Mouse (Mus musculus): ENCODE results near the gene Evi5. TPM values are rescaled to one million over a fixed set of nuclear protein-coding genes. Genes with fewer than 3 reads are reported as not detected.

The Evi5 gene
- polyA plus RNA-seq, 1 experiment, result 15.1 TPM

GRCm38 (mm10) chr5:107868905-107869424, 5.9 kb downstream of the Evi5 start:
- H3K4me1 ChIP-seq (ENCODE audit: control insufficient read depth, insufficient read depth, low read length), result peaks cover 2% of the 10 kb centered on the region
- no peaks in the 10 kb centered on the region for H3K27me3 ChIP-seq (ENCODE audit: control insufficient read depth, insufficient read depth, low read length)
- H3K36me3 ChIP-seq (ENCODE audit: control insufficient read depth, insufficient read depth, low read length), result no peaks in the 10 kb centered on the region
- TF ChIP-seq POLR2A (IDR thresholded peaks at IDR 0.05; ENCODE audit: control insufficient read depth, low read depth, low read length), result peak; percentile 62
- TF ChIP-seq CTCF (IDR thresholded peaks at IDR 0.05; ENCODE audit: control insufficient read depth, insufficient read depth, insufficient replicate concordance, low read depth, low read length), result 0 out of 2 replicates have a peak, but pooled peaks have one; percentile 12
- peak overlapping the region; percentile 61 for H3K27ac ChIP-seq (ENCODE audit: control insufficient read depth, insufficient read depth, low read depth, low read length)
- H3K4me3 ChIP-seq (ENCODE audit: control insufficient read depth, low read depth, low read length), result peak overlapping the region; percentile 97

GRCm38 (mm10) chr5:107867970-107868904, 6.7 kb downstream of the Evi5 start:
- TF ChIP-seq POLR2A (IDR thresholded peaks at IDR 0.05; ENCODE audit: control insufficient read depth, low read depth, low read length) (peak; percentile 27; the same call in 1 of the 2 replicates), CTCF (IDR thresholded peaks at IDR 0.05; ENCODE audit: control insufficient read depth, insufficient read depth, insufficient replicate concordance, low read depth, low read length) (no peak)

GRCm38 (mm10) chr5:107866127-107867126, 8.5 kb downstream of the Evi5 start:
- peak overlapping the region; percentile 34; the same call in 1 of the 2 replicates for H3K4me3 ChIP-seq (ENCODE audit: control insufficient read depth, low read depth, low read length)
- no peak overlapping the region for H3K27ac ChIP-seq (ENCODE audit: control insufficient read depth, insufficient read depth, low read depth, low read length)
- H3K27me3 ChIP-seq (ENCODE audit: control insufficient read depth, insufficient read depth, low read length), result no peaks in the 10 kb centered on the region
- no peaks in the 10 kb centered on the region for H3K36me3 ChIP-seq (ENCODE audit: control insufficient read depth, insufficient read depth, low read length)
- no peak for TF ChIP-seq POLR2A (IDR thresholded peaks at IDR 0.05; ENCODE audit: control insufficient read depth, low read depth, low read length)
- TF ChIP-seq CTCF (IDR thresholded peaks at IDR 0.05; ENCODE audit: control insufficient read depth, insufficient read depth, insufficient replicate concordance, low read depth, low read length), result no peak
- H3K4me1 ChIP-seq (ENCODE audit: control insufficient read depth, insufficient read depth, low read length), result peaks cover 2% of the 10 kb centered on the region

More at GRCm38 (mm10) chr5:107867970-107868904, 6.7 kb downstream of the Evi5 start:
- peaks cover 2% of the 10 kb centered on the region for H3K4me1 ChIP-seq (ENCODE audit: control insufficient read depth, insufficient read depth, low read length)
- H3K4me3 ChIP-seq (ENCODE audit: control insufficient read depth, low read depth, low read length), result peak overlapping the region; percentile 97
- H3K36me3 ChIP-seq (ENCODE audit: control insufficient read depth, insufficient read depth, low read length), result no peaks in the 10 kb centered on the region
- peak overlapping the region; percentile 61 for H3K27ac ChIP-seq (ENCODE audit: control insufficient read depth, insufficient read depth, low read depth, low read length)
- H3K27me3 ChIP-seq (ENCODE audit: control insufficient read depth, insufficient read depth, low read length), result no peaks in the 10 kb centered on the region

- H3K36me3 ChIP-seq (ENCODE audit: control insufficient read depth, insufficient read depth, low read length), result no peaks in the 10 kb centered on the region
- no peak for TF ChIP-seq POLR2A (IDR thresholded peaks at IDR 0.05; ENCODE audit: control insufficient read depth, low read depth, low read length)
- no peak for TF ChIP-seq CTCF (IDR thresholded peaks at IDR 0.05; ENCODE audit: control insufficient read depth, insufficient read depth, insufficient replicate concordance, low read depth, low read length)
- no peak overlapping the region for H3K27ac ChIP-seq (ENCODE audit: control insufficient read depth, insufficient read depth, low read depth, low read length)
- H3K4me3 ChIP-seq (ENCODE audit: control insufficient read depth, low read depth, low read length), result no peak overlapping the region
- H3K4me1 ChIP-seq (ENCODE audit: control insufficient read depth, insufficient read depth, low read length), result no peaks in the 10 kb centered on the region; the same call in 1 of the 2 replicates
- no peaks in the 10 kb centered on the region for H3K27me3 ChIP-seq (ENCODE audit: control insufficient read depth, insufficient read depth, low read length)
Observed at GRCm38 (mm10) chr5:107863971-107864370, 10.9 kb downstream of the Evi5 start.

GRCm38 (mm10) chr5:107858963-107859362, 15.9 kb downstream of the Evi5 start:
- H3K27me3 ChIP-seq (ENCODE audit: control insufficient read depth, insufficient read depth, low read length), result no peaks in the 10 kb centered on the region
- TF ChIP-seq POLR2A (IDR thresholded peaks at IDR 0.05; ENCODE audit: control insufficient read depth, low read depth, low read length), result no peak
- no peak for TF ChIP-seq CTCF (IDR thresholded peaks at IDR 0.05; ENCODE audit: control insufficient read depth, insufficient read depth, insufficient replicate concordance, low read depth, low read length)
- H3K27ac ChIP-seq (ENCODE audit: control insufficient read depth, insufficient read depth, low read depth, low read length), result no peak overlapping the region
- H3K36me3 ChIP-seq (ENCODE audit: control insufficient read depth, insufficient read depth, low read length), result no peaks in the 10 kb centered on the region
- H3K4me3 ChIP-seq (ENCODE audit: control insufficient read depth, low read depth, low read length), result no peak overlapping the region
- no peaks in the 10 kb centered on the region for H3K4me1 ChIP-seq (ENCODE audit: control insufficient read depth, insufficient read depth, low read length)

GRCm38 (mm10) chr5:107855546-107855945, 19.4 kb downstream of the Evi5 start:
- H3K27me3 ChIP-seq (ENCODE audit: control insufficient read depth, insufficient read depth, low read length), result no peaks in the 10 kb centered on the region
- TF ChIP-seq POLR2A (IDR thresholded peaks at IDR 0.05; ENCODE audit: control insufficient read depth, low read depth, low read length) (no peak), CTCF (IDR thresholded peaks at IDR 0.05; ENCODE audit: control insufficient read depth, insufficient read depth, insufficient replicate concordance, low read depth, low read length) (no peak)
- no peak overlapping the region for H3K4me3 ChIP-seq (ENCODE audit: control insufficient read depth, low read depth, low read length)
- H3K4me1 ChIP-seq (ENCODE audit: control insufficient read depth, insufficient read depth, low read length), result no peaks in the 10 kb centered on the region
- H3K36me3 ChIP-seq (ENCODE audit: control insufficient read depth, insufficient read depth, low read length), result no peaks in the 10 kb centered on the region
- H3K27ac ChIP-seq (ENCODE audit: control insufficient read depth, insufficient read depth, low read depth, low read length), result no peak overlapping the region
